ENCODE assay signal across 8 mouse cellular contexts in the genomic region with DNA sequence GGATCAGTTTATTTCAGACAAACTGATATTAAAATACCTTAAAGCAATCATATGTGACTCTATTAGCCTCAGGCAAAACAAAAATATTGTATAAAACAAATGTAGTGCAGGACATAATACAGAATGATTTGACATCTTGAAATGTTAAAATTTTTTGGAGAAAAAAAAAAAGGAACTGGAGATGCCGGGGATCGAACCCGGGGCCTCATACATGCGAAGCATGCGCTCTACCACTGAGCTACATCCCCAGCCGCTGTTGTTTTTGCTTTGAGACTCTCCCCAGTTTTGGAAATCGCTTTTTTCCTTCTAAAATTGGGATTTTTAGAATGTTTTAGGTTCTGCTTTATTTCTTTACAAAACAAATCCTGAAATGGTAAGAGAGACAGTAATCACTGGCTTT. TPM values are rescaled to one million over a fixed set of nuclear protein-coding genes. Genes with fewer than 3 reads are reported as not detected.
DNase-seq lines count a peak whose midpoint lies in the region; ATAC-seq and TF ChIP-seq lines count a peak whose summit lies in the region.

No protein-coding gene starts in this region.

- H3K9me3 ChIP-seq in forebrain, embryonic 14.5 days (replicated peaks; ENCODE audit: control insufficient read depth, low read length): no peaks in the 10 kb centered on the region
- H3K9me3 ChIP-seq in hindbrain, postnatal 0 days (ENCODE audit: low read length): no peaks in the 10 kb centered on the region
- no peaks in the 10 kb centered on the region for H3K9me3 ChIP-seq in liver, embryonic 11.5 days (ENCODE audit: control insufficient read depth, low read length)
- H3K9me3 ChIP-seq in midbrain, postnatal 0 days (ENCODE audit: low read length): no peaks in the 10 kb centered on the region

- H3K27ac ChIP-seq in forebrain, embryonic 14.5 days (ENCODE audit: low read depth, low read length): no peak overlapping the region
- H3K27ac ChIP-seq in hindbrain, postnatal 0 days: no peak overlapping the region
- no peak overlapping the region for H3K27ac ChIP-seq in liver, embryonic 11.5 days (ENCODE audit: low read depth, low read length)
- H3K27ac ChIP-seq in midbrain, postnatal 0 days (ENCODE audit: low read depth, low read length): no peak overlapping the region

- H3K36me3 ChIP-seq in forebrain, embryonic 14.5 days (ENCODE audit: control insufficient read depth, insufficient read depth, low read length): no peaks in the 10 kb centered on the region
- no peaks in the 10 kb centered on the region for H3K36me3 ChIP-seq in hindbrain, postnatal 0 days (ENCODE audit: insufficient read depth, low read length)
- H3K36me3 ChIP-seq in liver, embryonic 11.5 days (ENCODE audit: control insufficient read depth, insufficient read depth, low read length): no peaks in the 10 kb centered on the region
- no peaks in the 10 kb centered on the region for H3K36me3 ChIP-seq in midbrain, postnatal 0 days (ENCODE audit: insufficient read depth, low read length)

- peak; percentile 76 for DNase-seq in testis, postnatal 10 days (ENCODE audit: low spot score)
- DNase-seq in testis, postnatal 14 days (ENCODE audit: low spot score): no peak
- DNase-seq in cerebellum, adult 11-12 months: peak; percentile 56
- DNase-seq in forebrain, embryonic 14.5 days (ENCODE audit: low spot score): peak; percentile 76
- DNase-seq in hindbrain, postnatal 0 days (ENCODE audit: low spot score): peak; percentile 76
- no peak for DNase-seq in liver, embryonic 11.5 days (ENCODE audit: low spot score)
- DNase-seq in midbrain, postnatal 0 days (ENCODE audit: low spot score): peak; percentile 68
- DNase-seq in urinary bladder, adult 18-20 months (ENCODE audit: low spot score in 2 of 2): no peak

- no peaks in the 10 kb centered on the region for H3K27me3 ChIP-seq in forebrain, embryonic 14.5 days (replicated peaks; ENCODE audit: control insufficient read depth, insufficient read depth, low read length)
- no peaks in the 10 kb centered on the region for H3K27me3 ChIP-seq in hindbrain, postnatal 0 days (ENCODE audit: insufficient read depth, low read length)
- no peaks in the 10 kb centered on the region for H3K27me3 ChIP-seq in liver, embryonic 11.5 days (replicated peaks; ENCODE audit: control insufficient read depth, insufficient read depth, low read length)
- no peaks in the 10 kb centered on the region for H3K27me3 ChIP-seq in midbrain, postnatal 0 days (ENCODE audit: insufficient read depth, low read length)

- TF ChIP-seq CTCF in hindbrain, postnatal 0 days (IDR thresholded peaks at IDR 0.05; ENCODE audit: low read depth): no peak
- no peak for TF ChIP-seq CTCF in midbrain, postnatal 0 days (IDR thresholded peaks at IDR 0.05)

- peak overlapping the region; percentile 69 for H3K4me2 ChIP-seq in forebrain, embryonic 14.5 days (ENCODE audit: low read length)
- H3K4me2 ChIP-seq in hindbrain, postnatal 0 days (ENCODE audit: low read depth, low read length): peak overlapping the region; percentile 84
- H3K4me2 ChIP-seq in liver, embryonic 11.5 days: peak overlapping the region; percentile 78
- peak overlapping the region; percentile 50 for H3K4me2 ChIP-seq in midbrain, postnatal 0 days (ENCODE audit: low read depth, low read length, poor library complexity, severe bottlenecking)

- WGBS in forebrain, embryonic 14.5 days: 0% methylated on average over 7 of the region's 7 CpGs
- under 1% methylated on average over 7 of the region's 7 CpGs for WGBS in hindbrain, postnatal 0 days
- 1% methylated on average over 7 of the region's 7 CpGs for WGBS in liver, embryonic 11.5 days
- under 1% methylated on average over 7 of the region's 7 CpGs for WGBS in midbrain, postnatal 0 days

- H3K4me3 ChIP-seq in forebrain, embryonic 14.5 days (ENCODE audit: low read depth, low read length): peak overlapping the region; percentile 46
- peak overlapping the region; percentile 63 for H3K4me3 ChIP-seq in hindbrain, postnatal 0 days (ENCODE audit: low read length)
- H3K4me3 ChIP-seq in liver, embryonic 11.5 days (ENCODE audit: low read depth, low read length): peak overlapping the region; percentile 70
- H3K4me3 ChIP-seq in midbrain, postnatal 0 days (ENCODE audit: low read depth, low read length): peak overlapping the region; percentile 43

- 0 out of 2 replicates have a peak overlapping the region, but pooled peaks have one; percentile 40 for H3K9ac ChIP-seq in forebrain, embryonic 14.5 days (ENCODE audit: low read length)
- no peak overlapping the region for H3K9ac ChIP-seq in hindbrain, postnatal 0 days (replicated peaks; ENCODE audit: low read length)
- peak overlapping the region; percentile 55 for H3K9ac ChIP-seq in liver, embryonic 11.5 days (ENCODE audit: low read depth, low read length)
- peak overlapping the region; percentile 44; the same call in 1 of the 2 replicates for H3K9ac ChIP-seq in midbrain, postnatal 0 days (replicated peaks; ENCODE audit: low read length, poor library complexity, severe bottlenecking)

- no peaks in the 10 kb centered on the region for H3K4me1 ChIP-seq in forebrain, embryonic 14.5 days (ENCODE audit: control insufficient read depth, insufficient read depth, low read length)
- H3K4me1 ChIP-seq in hindbrain, postnatal 0 days (ENCODE audit: insufficient read depth, low read length): no peaks in the 10 kb centered on the region; the same call in 1 of the 2 replicates
- H3K4me1 ChIP-seq in liver, embryonic 11.5 days (replicated peaks; ENCODE audit: control insufficient read depth, insufficient read depth, low read length): peaks cover 14% of the 10 kb centered on the region
- H3K4me1 ChIP-seq in midbrain, postnatal 0 days (ENCODE audit: insufficient read depth, low read length): no peaks in the 10 kb centered on the region

- ATAC-seq in forebrain, embryonic 14.5 days: peak; percentile 66
- ATAC-seq in hindbrain, postnatal 0 days: no peak
- 0 out of 2 replicates have a peak, but pooled peaks have one; percentile 36 for ATAC-seq in liver, embryonic 11.5 days (replicated peaks; ENCODE audit: low FRiP score)
- peak; percentile 60; the same call in 1 of the 2 replicates for ATAC-seq in midbrain, postnatal 0 days (ENCODE audit: low FRiP score)

RNA-seq across cellular contexts. Expression of gene Abt1, which starts 14.9 kb away (rescaled TPM):
- 12.9 and 13.8 TPM in 2 replicates for polyA plus RNA-seq in forebrain, embryonic 14.5 days (2014; fragmentation: Nextera tagmentation; extraction: Ambion mirVana)
- 5.0 and 5.5 TPM in 2 replicates for total RNA-seq in hindbrain, postnatal 0 days (2014; rRNA removed)
- polyA plus RNA-seq in hindbrain, postnatal 0 days (2015; fragmentation: Nextera tagmentation; extraction: Ambion mirVana): 7.2 and 7.6 TPM in 2 replicates
- polyA plus RNA-seq in liver, embryonic 11.5 days (2014; fragmentation: Nextera tagmentation; extraction: Ambion mirVana): 13.1 and 13.4 TPM in 2 replicates
- 4.9 and 7.3 TPM in 2 replicates for total RNA-seq in midbrain, postnatal 0 days (2014; rRNA removed)
- 5.2 and 6.0 TPM in 2 replicates for polyA plus RNA-seq in midbrain, postnatal 0 days (2015; fragmentation: Nextera tagmentation; extraction: Ambion mirVana)

RNA-seq across cellular contexts. Expression of gene Btn1a1, which starts 27.2 kb away (rescaled TPM):
- 0.22 TPM in 1 of 2 replicates, not detected in the other for polyA plus RNA-seq in forebrain, embryonic 14.5 days (2014; fragmentation: Nextera tagmentation; extraction: Ambion mirVana)
- total RNA-seq in hindbrain, postnatal 0 days (2014; rRNA removed): 0.40 and 0.89 TPM in 2 replicates
- polyA plus RNA-seq in hindbrain, postnatal 0 days (2015; fragmentation: Nextera tagmentation; extraction: Ambion mirVana): 0.15 and 0.24 TPM in 2 replicates
- polyA plus RNA-seq in liver, embryonic 11.5 days (2014; fragmentation: Nextera tagmentation; extraction: Ambion mirVana): 1.8 and 2.2 TPM in 2 replicates
- total RNA-seq in midbrain, postnatal 0 days (2014; rRNA removed): 0.05 TPM in 1 of 2 replicates, not detected in the other
- polyA plus RNA-seq in midbrain, postnatal 0 days (2015; fragmentation: Nextera tagmentation; extraction: Ambion mirVana): 0.04 and 0.07 TPM in 2 replicates

RNA-seq across cellular contexts. Expression of gene Btn2a2, which starts 50.1 kb away (rescaled TPM):
- 0.10 TPM in 1 of 2 replicates, not detected in the other for polyA plus RNA-seq in forebrain, embryonic 14.5 days (2014; fragmentation: Nextera tagmentation; extraction: Ambion mirVana)
- total RNA-seq in hindbrain, postnatal 0 days (2014; rRNA removed): not detected in 2 replicates
- polyA plus RNA-seq in hindbrain, postnatal 0 days (2015; fragmentation: Nextera tagmentation; extraction: Ambion mirVana): 0.11 TPM in 1 of 2 replicates, not detected in the other
- 0.08 and 0.32 TPM in 2 replicates for polyA plus RNA-seq in liver, embryonic 11.5 days (2014; fragmentation: Nextera tagmentation; extraction: Ambion mirVana)
- 0.16 TPM in 1 of 2 replicates, not detected in the other for total RNA-seq in midbrain, postnatal 0 days (2014; rRNA removed)
- not detected in 2 replicates for polyA plus RNA-seq in midbrain, postnatal 0 days (2015; fragmentation: Nextera tagmentation; extraction: Ambion mirVana)

Comparison
In these comparisons a context has a peak if more than half of its experiments do, and no peak if none do; other contexts are left out.
1. DNase-seq: peak in testis, postnatal 10 days (single experiment), cerebellum, adult 11-12 months (single experiment), forebrain, embryonic 14.5 days (single experiment), hindbrain, postnatal 0 days (single experiment) and midbrain, postnatal 0 days (single experiment); none in testis, postnatal 14 days (single experiment), liver, embryonic 11.5 days (single experiment) and urinary bladder, adult 18-20 months (0 of 2).
2. Peak in every context shown above with its lines, with median percentiles within 50 percentile points of each other: H3K4me2 ChIP-seq and H3K4me3 ChIP-seq.